Comparison of ENCODE assay signal across 8 mouse cellular contexts in genomic region chr2:165033306-165033705, GRCm38 (mm10). TPM values are rescaled to one million over a fixed set of nuclear protein-coding genes. Genes with fewer than 3 reads are reported as not detected.
DNase-seq lines count a peak whose midpoint lies in the region; ATAC-seq and TF ChIP-seq lines count a peak whose summit lies in the region.

No protein-coding gene starts in this region.

- peak overlapping the region; percentile 73 for H3K4me2 ChIP-seq in liver, embryonic 11.5 days
- peak overlapping the region; percentile 81 for H3K4me2 ChIP-seq in intestine, postnatal 0 days (replicated peaks; ENCODE audit: low read depth)
- peak overlapping the region; percentile 67 for H3K4me2 ChIP-seq in neural tube, embryonic 15.5 days

- no peaks in the 10 kb centered on the region for H3K9me3 ChIP-seq in liver, embryonic 11.5 days (ENCODE audit: control insufficient read depth, low read length)
- H3K9me3 ChIP-seq in embryonic facial prominence, embryonic 10.5 days: no peaks in the 10 kb centered on the region
- no peaks in the 10 kb centered on the region for H3K9me3 ChIP-seq in intestine, postnatal 0 days (ENCODE audit: control insufficient read depth)
- H3K9me3 ChIP-seq in neural tube, embryonic 15.5 days (replicated peaks): no peaks in the 10 kb centered on the region

- no peak for TF ChIP-seq CTCF in intestine, postnatal 0 days (IDR thresholded peaks at IDR 0.05; ENCODE audit: low read depth)

- H3K4me3 ChIP-seq in liver, embryonic 11.5 days (ENCODE audit: low read depth, low read length): peak overlapping the region; percentile 94
- H3K4me3 ChIP-seq in embryonic facial prominence, embryonic 10.5 days: peak overlapping the region; percentile 91
- H3K4me3 ChIP-seq in intestine, postnatal 0 days (ENCODE audit: low read depth, low read length): peak overlapping the region; percentile 85
- H3K4me3 ChIP-seq in neural tube, embryonic 15.5 days (replicated peaks): peak overlapping the region; percentile 84

- H3K27me3 ChIP-seq in liver, embryonic 11.5 days (replicated peaks; ENCODE audit: control insufficient read depth, insufficient read depth, low read length): no peaks in the 10 kb centered on the region
- no peaks in the 10 kb centered on the region for H3K27me3 ChIP-seq in embryonic facial prominence, embryonic 10.5 days (replicated peaks; ENCODE audit: low read depth, poor library complexity, severe bottlenecking)
- H3K27me3 ChIP-seq in intestine, postnatal 0 days (replicated peaks; ENCODE audit: control insufficient read depth, insufficient read depth, low read length): no peaks in the 10 kb centered on the region
- no peaks in the 10 kb centered on the region for H3K27me3 ChIP-seq in neural tube, embryonic 15.5 days (replicated peaks)

- no peaks in the 10 kb centered on the region for H3K36me3 ChIP-seq in liver, embryonic 11.5 days (ENCODE audit: control insufficient read depth, insufficient read depth, low read length)
- peaks cover 11% of the 10 kb centered on the region for H3K36me3 ChIP-seq in embryonic facial prominence, embryonic 10.5 days (replicated peaks)
- H3K36me3 ChIP-seq in intestine, postnatal 0 days (ENCODE audit: control insufficient read depth, insufficient read depth): no peaks in the 10 kb centered on the region
- H3K36me3 ChIP-seq in neural tube, embryonic 15.5 days: no peaks in the 10 kb centered on the region

- 65% methylated on average over 6 of the region's 6 CpGs for WGBS in liver, embryonic 11.5 days
- 61% methylated on average over 6 of the region's 6 CpGs for WGBS in embryonic facial prominence, embryonic 10.5 days
- 28% methylated on average over 6 of the region's 6 CpGs for whole genome bisulfite sequencing in intestine, postnatal 0 days
- WGBS in neural tube, embryonic 15.5 days: 37% methylated on average over 6 of the region's 6 CpGs

- H3K9ac ChIP-seq in liver, embryonic 11.5 days (ENCODE audit: low read depth, low read length): peak overlapping the region; percentile 97
- H3K9ac ChIP-seq in intestine, postnatal 0 days (ENCODE audit: low read depth, low read length): peak overlapping the region; percentile 86; the same call in 1 of the 2 replicates
- peak overlapping the region; percentile 98 for H3K9ac ChIP-seq in neural tube, embryonic 15.5 days (replicated peaks)

- H3K27ac ChIP-seq in liver, embryonic 11.5 days (ENCODE audit: low read depth, low read length): no peak overlapping the region
- H3K27ac ChIP-seq in embryonic facial prominence, embryonic 10.5 days (replicated peaks): no peak overlapping the region
- H3K27ac ChIP-seq in intestine, postnatal 0 days (ENCODE audit: low read depth, low read length): no peak overlapping the region
- H3K27ac ChIP-seq in neural tube, embryonic 15.5 days (replicated peaks): no peak overlapping the region

- ATAC-seq in liver, embryonic 11.5 days (replicated peaks; ENCODE audit: low FRiP score): no peak
- no peak for ATAC-seq in intestine, postnatal 0 days
- no peak for ATAC-seq in neural tube, embryonic 15.5 days (ENCODE audit: low FRiP score)

- H3K4me1 ChIP-seq in liver, embryonic 11.5 days (replicated peaks; ENCODE audit: control insufficient read depth, insufficient read depth, low read length): peaks cover 12% of the 10 kb centered on the region
- peaks cover 34% of the 10 kb centered on the region for H3K4me1 ChIP-seq in embryonic facial prominence, embryonic 10.5 days
- H3K4me1 ChIP-seq in intestine, postnatal 0 days (replicated peaks; ENCODE audit: control insufficient read depth, insufficient read depth, low read length): 0 out of 2 replicates have a peak, but pooled peaks cover 2% of the 10 kb centered on the region
- H3K4me1 ChIP-seq in neural tube, embryonic 15.5 days: peaks cover 42% of the 10 kb centered on the region

- DNase-seq in liver, embryonic 11.5 days (ENCODE audit: low spot score): no peak
- DNase-seq in liver: no peak
- DNase-seq in embryonic facial prominence, embryonic 10.5 days (ENCODE audit: low spot score): no peak
- DNase-seq in cerebellum, postnatal 36 days: no peak
- no peak for DNase-seq in ovary, postnatal 36 days (ENCODE audit: low spot score)
- DNase-seq in layer of hippocampus, adult 18-20 months (ENCODE audit: low spot score in 2 of 2): no peak

RNA-seq across cellular contexts. Expression of gene Ncoa5, which starts 1.4 kb away (rescaled TPM):
- polyA plus RNA-seq in liver, embryonic 11.5 days (2014; fragmentation: Nextera tagmentation; extraction: Ambion mirVana): 45.0 and 45.9 TPM in 2 replicates
- 98.9 TPM in 2 replicates for polyA plus RNA-seq in embryonic facial prominence, embryonic 10.5 days (2016; fragmentation: Nextera tagmentation; extraction: Ambion mirVana)
- 11.9 and 13.9 TPM in 2 replicates for polyA plus RNA-seq in intestine, postnatal 0 days (2015; fragmentation: Nextera tagmentation; extraction: Ambion mirVana)
- 85.1 TPM in 2 replicates for polyA plus RNA-seq in neural tube, embryonic 15.5 days (2015; fragmentation: Nextera tagmentation; extraction: Ambion mirVana)
- total RNA-seq in layer of hippocampus, adult 18-20 months (2021): 10 to 100 TPM; 57.0 to 59.2 TPM

RNA-seq across cellular contexts. Expression of gene Cd40, which starts 22.1 kb away (rescaled TPM):
- 5.5 and 7.7 TPM in 2 replicates for polyA plus RNA-seq in liver, embryonic 11.5 days (2014; fragmentation: Nextera tagmentation; extraction: Ambion mirVana)
- 5.0 and 6.2 TPM in 2 replicates for polyA plus RNA-seq in embryonic facial prominence, embryonic 10.5 days (2016; fragmentation: Nextera tagmentation; extraction: Ambion mirVana)
- 3.6 and 4.6 TPM in 2 replicates for polyA plus RNA-seq in intestine, postnatal 0 days (2015; fragmentation: Nextera tagmentation; extraction: Ambion mirVana)
- 6.9 and 11.0 TPM in 2 replicates for polyA plus RNA-seq in neural tube, embryonic 15.5 days (2015; fragmentation: Nextera tagmentation; extraction: Ambion mirVana)
- total RNA-seq in layer of hippocampus, adult 18-20 months (2021): under 1 TPM; 0.10 to 0.28 TPM

RNA-seq across cellular contexts. Expression of gene 1700025C18Rik, which starts 57.2 kb away (rescaled TPM):
- not detected in 2 replicates for polyA plus RNA-seq in liver, embryonic 11.5 days (2014; fragmentation: Nextera tagmentation; extraction: Ambion mirVana)
- not detected in 2 replicates for polyA plus RNA-seq in embryonic facial prominence, embryonic 10.5 days (2016; fragmentation: Nextera tagmentation; extraction: Ambion mirVana)
- polyA plus RNA-seq in intestine, postnatal 0 days (2015; fragmentation: Nextera tagmentation; extraction: Ambion mirVana): not detected in 2 replicates
- not detected in 2 replicates for polyA plus RNA-seq in neural tube, embryonic 15.5 days (2015; fragmentation: Nextera tagmentation; extraction: Ambion mirVana)
- total RNA-seq in layer of hippocampus, adult 18-20 months (2021): not detected
